Mouse (Mus musculus): ENCODE results near the gene Dgki. TPM values are rescaled to one million over a fixed set of nuclear protein-coding genes. Genes with fewer than 3 reads are reported as not detected.

Dgki gene
- polyA plus RNA-seq, 1 experiment from 2014 or later: 0.42 TPM

DNA sequence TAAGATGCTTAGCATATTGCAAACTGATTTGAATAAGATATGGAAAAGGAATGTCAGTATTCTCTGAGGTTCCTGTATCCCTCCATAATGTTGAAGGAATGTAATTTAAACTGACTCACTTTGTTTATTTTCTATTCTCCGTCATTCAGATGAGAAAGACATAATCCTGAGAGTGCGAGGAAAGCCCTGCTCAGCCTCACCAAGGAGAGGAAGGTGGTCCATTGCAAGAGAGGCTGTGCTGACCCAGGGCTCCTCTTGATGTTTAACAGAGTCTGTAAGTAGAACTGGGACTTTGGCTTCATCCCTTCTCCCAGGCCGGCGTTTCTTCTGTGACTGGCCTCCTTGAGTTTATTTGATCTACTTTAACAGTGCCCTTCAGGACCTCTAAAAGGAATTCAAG lies 423.6 kb downstream of the Dgki start:
- no peak overlapping the region for H3K27ac ChIP-seq (ENCODE audit: low read depth, low read length)
- no peaks in the 10 kb centered on the region for H3K9me3 ChIP-seq (ENCODE audit: control insufficient read depth)
- H3K9ac ChIP-seq (ENCODE audit: low read depth, low read length): no peak overlapping the region
- no peaks in the 10 kb centered on the region for H3K4me1 ChIP-seq (replicated peaks; ENCODE audit: control insufficient read depth, insufficient read depth, low read length)
- no peak for ATAC-seq
- WGBS: 51% methylated on average over 4 of the region's 4 CpGs
- H3K4me2 ChIP-seq (replicated peaks; ENCODE audit: low read depth): no peak overlapping the region
- TF ChIP-seq CTCF (IDR thresholded peaks at IDR 0.05; ENCODE audit: low read depth): no peak
- no peak overlapping the region for H3K4me3 ChIP-seq (ENCODE audit: low read depth, low read length)
- no peaks in the 10 kb centered on the region for H3K36me3 ChIP-seq (ENCODE audit: control insufficient read depth, insufficient read depth)
- no peaks in the 10 kb centered on the region for H3K27me3 ChIP-seq (replicated peaks; ENCODE audit: control insufficient read depth, insufficient read depth, low read length)

DNA sequence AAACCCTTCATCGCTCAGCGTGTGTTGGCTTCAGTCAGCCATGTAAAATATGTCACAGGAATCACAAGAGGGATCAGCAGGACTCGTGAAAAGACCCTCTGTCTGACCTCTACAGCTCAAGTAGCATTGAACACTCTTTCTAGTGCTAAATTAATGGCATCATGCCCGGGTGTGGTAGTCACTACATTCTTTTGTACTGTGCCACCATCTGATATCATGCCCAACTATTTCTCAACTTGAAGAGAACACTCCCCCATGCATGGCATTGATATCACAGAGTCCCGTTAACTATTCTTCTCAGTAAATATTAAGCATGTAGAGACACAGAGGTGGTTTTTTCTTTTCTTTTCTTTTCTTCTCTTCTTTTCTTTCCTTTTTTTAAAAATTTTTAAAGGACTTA lies 424.1 kb downstream of the Dgki start:
- H3K27ac ChIP-seq (ENCODE audit: low read depth, low read length): no peak overlapping the region
- ATAC-seq: no peak
- 74% methylated on average over 5 of the region's 5 CpGs for WGBS

DNA sequence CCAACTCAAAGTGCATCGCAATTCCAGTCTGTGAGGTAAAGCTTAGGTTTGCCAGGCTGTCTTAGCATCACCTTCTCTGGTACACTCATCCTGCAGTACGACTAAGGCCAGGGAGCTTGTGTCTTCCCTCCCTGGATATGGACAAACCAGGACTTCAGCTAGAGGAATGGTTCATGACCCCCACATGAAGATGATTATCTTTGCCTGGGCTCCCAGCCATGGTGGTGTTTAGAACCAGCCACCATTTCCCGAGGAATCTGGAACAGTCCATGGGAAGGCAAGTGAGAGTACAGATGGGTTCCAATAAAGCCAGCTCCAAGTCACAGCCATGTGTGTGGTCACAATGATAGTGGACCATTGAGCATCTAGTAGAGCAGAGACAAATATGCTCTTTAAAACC lies 427.1 kb downstream of the Dgki start:
- H3K27me3 ChIP-seq (replicated peaks; ENCODE audit: control insufficient read depth, insufficient read depth, low read length): no peaks in the 10 kb centered on the region
- WGBS: 80% methylated on average over 3 of the region's 3 CpGs
- no peak overlapping the region for H3K4me2 ChIP-seq (replicated peaks; ENCODE audit: low read depth)
- TF ChIP-seq CTCF (IDR thresholded peaks at IDR 0.05; ENCODE audit: low read depth): no peak
- no peak overlapping the region for H3K9ac ChIP-seq (ENCODE audit: low read depth, low read length)
- H3K4me3 ChIP-seq (ENCODE audit: low read depth, low read length): no peak overlapping the region
- no peak for ATAC-seq
- H3K4me1 ChIP-seq (replicated peaks; ENCODE audit: control insufficient read depth, insufficient read depth, low read length): no peaks in the 10 kb centered on the region
- no peak overlapping the region for H3K27ac ChIP-seq (ENCODE audit: low read depth, low read length)
- no peaks in the 10 kb centered on the region for H3K36me3 ChIP-seq (ENCODE audit: control insufficient read depth, insufficient read depth)
- H3K9me3 ChIP-seq (ENCODE audit: control insufficient read depth): no peaks in the 10 kb centered on the region

More for the DNA sequence above, 424.1 kb downstream of the Dgki start:
- Histone ChIP-seq H3K36me3 (ENCODE audit: control insufficient read depth, insufficient read depth) (no peaks in the 10 kb centered on the region), H3K9me3 (ENCODE audit: control insufficient read depth) (no peaks in the 10 kb centered on the region), H3K9ac (ENCODE audit: low read depth, low read length) (no peak overlapping the region), H3K27me3 (replicated peaks; ENCODE audit: control insufficient read depth, insufficient read depth, low read length) (no peaks in the 10 kb centered on the region), H3K4me1 (replicated peaks; ENCODE audit: control insufficient read depth, insufficient read depth, low read length) (no peaks in the 10 kb centered on the region), H3K4me3 (ENCODE audit: low read depth, low read length) (no peak overlapping the region), H3K4me2 (replicated peaks; ENCODE audit: low read depth) (no peak overlapping the region)
- TF ChIP-seq CTCF (IDR thresholded peaks at IDR 0.05; ENCODE audit: low read depth): no peak

DNA sequence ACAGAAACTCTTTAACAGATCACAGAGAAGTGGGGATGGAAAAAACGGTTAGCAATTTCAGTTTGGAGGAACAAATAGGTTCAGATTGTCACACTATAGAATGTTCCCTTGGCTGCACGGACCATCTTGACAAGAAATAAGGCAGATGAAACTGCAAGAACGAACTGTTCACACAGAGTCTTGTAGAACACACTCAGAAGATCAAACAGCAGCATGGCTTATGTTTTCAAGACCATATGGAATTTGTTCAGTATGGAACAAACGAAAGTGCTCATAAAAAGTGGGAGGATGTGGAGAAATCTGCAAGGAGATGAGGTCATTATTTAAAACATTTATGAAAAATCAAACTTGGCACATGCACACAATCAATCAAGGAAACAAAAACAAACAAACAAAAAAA lies 431.8 kb downstream of the Dgki start:
- Histone ChIP-seq H3K4me3 (ENCODE audit: low read depth, low read length) (no peak overlapping the region), H3K4me1 (replicated peaks; ENCODE audit: control insufficient read depth, insufficient read depth, low read length) (no peaks in the 10 kb centered on the region), H3K9ac (ENCODE audit: low read depth, low read length) (no peak overlapping the region), H3K4me2 (replicated peaks; ENCODE audit: low read depth) (no peak overlapping the region), H3K36me3 (ENCODE audit: control insufficient read depth, insufficient read depth) (no peaks in the 10 kb centered on the region), H3K27me3 (replicated peaks; ENCODE audit: control insufficient read depth, insufficient read depth, low read length) (no peaks in the 10 kb centered on the region), H3K9me3 (ENCODE audit: control insufficient read depth) (no peaks in the 10 kb centered on the region), H3K27ac (ENCODE audit: low read depth, low read length) (no peak overlapping the region)
- no peak for ATAC-seq
- no peak for TF ChIP-seq CTCF (IDR thresholded peaks at IDR 0.05; ENCODE audit: low read depth)
- 50% methylated on average over 4 of the region's 4 CpGs for WGBS

DNA sequence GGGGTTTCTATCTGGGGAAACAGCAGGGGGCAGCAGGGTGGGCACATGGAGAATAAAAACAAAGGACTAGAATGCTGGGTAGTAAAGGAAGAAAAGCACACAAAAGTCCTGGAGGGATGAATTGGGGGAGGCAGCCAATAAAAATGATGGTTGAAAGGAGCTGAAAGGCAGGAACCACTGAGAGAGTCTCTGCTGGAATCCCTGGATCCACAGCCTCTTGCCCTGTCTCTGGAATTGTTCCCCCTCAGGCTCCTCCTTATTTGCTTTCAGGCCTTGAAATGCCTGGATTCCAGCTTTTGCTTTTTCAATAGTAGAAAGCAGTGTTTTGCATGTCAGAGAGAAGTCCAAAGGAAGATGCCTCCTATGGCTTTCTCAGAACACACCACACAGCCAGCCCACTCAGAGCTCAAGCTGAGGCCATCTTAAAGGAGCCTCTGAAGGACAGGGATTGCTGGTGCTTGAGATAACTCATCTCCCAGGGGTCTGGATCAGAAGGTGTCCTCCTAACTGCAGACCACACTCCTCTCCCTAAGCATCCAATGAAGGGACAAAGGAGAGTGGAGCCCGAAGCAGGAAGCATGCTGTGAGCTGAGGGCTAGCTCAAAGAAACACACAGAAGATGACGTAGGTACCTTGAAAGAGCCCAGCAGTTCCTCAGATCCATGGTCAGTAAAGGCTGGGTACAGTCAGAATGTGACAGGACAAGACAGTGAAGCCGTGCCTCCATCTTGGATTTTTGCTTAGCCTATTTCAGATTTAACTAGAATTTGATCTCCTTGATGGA lies 441.5 kb downstream of the Dgki start:
- Histone ChIP-seq H3K27me3 (replicated peaks; ENCODE audit: control insufficient read depth, insufficient read depth, low read length) (no peaks in the 10 kb centered on the region), H3K4me3 (ENCODE audit: low read depth, low read length) (no peak overlapping the region), H3K4me2 (replicated peaks; ENCODE audit: low read depth) (no peak overlapping the region), H3K27ac (ENCODE audit: low read depth, low read length) (no peak overlapping the region), H3K4me1 (replicated peaks; ENCODE audit: control insufficient read depth, insufficient read depth, low read length) (no peaks in the 10 kb centered on the region), H3K36me3 (ENCODE audit: control insufficient read depth, insufficient read depth) (no peaks in the 10 kb centered on the region), H3K9ac (ENCODE audit: low read depth, low read length) (no peak overlapping the region), H3K9me3 (ENCODE audit: control insufficient read depth) (no peaks in the 10 kb centered on the region)
- no peak for ATAC-seq
- TF ChIP-seq CTCF (IDR thresholded peaks at IDR 0.05; ENCODE audit: low read depth): no peak
- 81% methylated on average over 3 of the region's 3 CpGs for WGBS

DNA sequence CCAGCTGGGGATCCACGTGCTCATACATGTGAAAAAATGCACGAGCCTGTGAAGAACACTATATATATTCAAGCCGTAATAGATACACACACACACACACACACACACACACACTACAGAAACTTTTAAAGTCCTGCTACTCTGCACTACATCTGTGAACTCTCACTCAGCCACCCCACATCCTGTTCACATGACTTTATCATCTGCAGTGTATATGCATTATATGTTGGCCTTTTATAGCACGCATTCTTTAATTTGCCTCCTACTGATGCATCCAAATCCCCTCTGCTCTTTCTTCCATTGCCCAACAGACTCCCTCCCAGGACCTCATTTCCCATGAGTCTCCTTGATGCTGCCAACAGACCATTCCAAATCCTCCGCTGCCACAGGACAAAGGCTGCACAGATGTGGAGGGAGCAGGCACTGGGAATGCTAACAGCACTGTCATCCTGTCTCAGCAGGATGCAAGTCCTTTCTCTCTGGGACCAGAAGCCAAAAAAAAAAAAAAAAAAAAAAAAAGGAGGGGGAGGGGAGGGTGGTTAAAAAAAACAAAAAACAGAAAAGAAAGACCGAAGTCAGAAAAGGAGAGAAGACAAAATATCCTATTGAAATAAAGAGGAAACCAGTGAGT lies 442.2 kb downstream of the Dgki start:
- Histone ChIP-seq H3K9ac (ENCODE audit: low read depth, low read length) (no peak overlapping the region), H3K4me3 (ENCODE audit: low read depth, low read length) (no peak overlapping the region), H3K27ac (ENCODE audit: low read depth, low read length) (no peak overlapping the region), H3K36me3 (ENCODE audit: control insufficient read depth, insufficient read depth) (no peaks in the 10 kb centered on the region), H3K4me2 (replicated peaks; ENCODE audit: low read depth) (no peak overlapping the region), H3K4me1 (replicated peaks; ENCODE audit: control insufficient read depth, insufficient read depth, low read length) (no peaks in the 10 kb centered on the region), H3K9me3 (ENCODE audit: control insufficient read depth) (no peaks in the 10 kb centered on the region), H3K27me3 (replicated peaks; ENCODE audit: control insufficient read depth, insufficient read depth, low read length) (no peaks in the 10 kb centered on the region)
- no peak for TF ChIP-seq CTCF (IDR thresholded peaks at IDR 0.05; ENCODE audit: low read depth)
- WGBS: 60% methylated on average over 6 of the region's 6 CpGs
- ATAC-seq: no peak
